Mouse (Mus musculus) layer of hippocampus, postnatal 25 days (tissue): Measurements from ENCODE around the gene Spred3. TPM values are rescaled to one million over a fixed set of nuclear protein-coding genes. Genes with fewer than 3 reads are reported as not detected.
A peak's percentile ranks its signal among the peaks of the same experiment; 100 is the strongest.
"Not testable (repeated sequence)": the region's sequence is repeated elsewhere in the genome, so short reads cannot be mapped to it uniquely, and the experiment has no call there.

Experiments used
- DNase-seq, 2 experiments: peaks; one replicate each; pipeline ENCODE4 v3.0.0; 2022; ENCODE audit warnings: mixed read lengths in 2 of 2, low spot score in 1 of 2; ENCODE audit errors: extremely low spot score in 1 of 2
- total RNA-seq, 2 experiments: library from RNA; stranded (reverse); gene quantifications; 2 replicates each; pipeline ENCODE4 v1.2.3; 2021

The Spred3 gene
- 10 to 100 TPM; 38.8 to 55.5 TPM for total RNA-seq

GRCm38 (mm10) chr7:29170066-29170754 is at the start of gene Spred3, which contains the start of gene Ggn:
Gene Spred3, minus strand, starts transcription at chr7:29170411.
Gene Ggn, plus strand, starts transcription at chr7:29170210.
- peak in 1 of 2 experiments; percentile 35 for DNase-seq

- DNase-seq, result no peak
Observed at GRCm38 (mm10) chr7:29214846-29215245, 44.6 kb upstream of the Spred3 start.

GRCm38 (mm10) chr7:29214236-29214635 is 44.0 kb upstream of the Spred3 start:
- no peak for DNase-seq

GRCm38 (mm10) chr7:29213675-29214082 is 43.5 kb upstream of the Spred3 start, which contains the start of gene Catsperg1:
Gene Catsperg1, minus strand, starts transcription at chr7:29214035.
- no peak for DNase-seq

- not testable (repeated sequence) for DNase-seq
Observed at GRCm38 (mm10) chr7:29212775-29213560, 42.8 kb upstream of the Spred3 start.

- DNase-seq, result no peak
Observed at GRCm38 (mm10) chr7:29212199-29212765, 42.1 kb upstream of the Spred3 start.

- peak; percentile 21 to 44 for DNase-seq
Observed at GRCm38 (mm10) chr7:29211415-29212198, 41.4 kb upstream of the Spred3 start.

GRCm38 (mm10) chr7:29211013-29211412 is 40.8 kb upstream of the Spred3 start:
- not testable (repeated sequence) for DNase-seq

- DNase-seq, result no peak
Observed at GRCm38 (mm10) chr7:29202577-29202976, 32.4 kb upstream of the Spred3 start.

GRCm38 (mm10) chr7:29194230-29194629 is 24.0 kb upstream of the Spred3 start:
- DNase-seq, result not testable (repeated sequence)

GRCm38 (mm10) chr7:29181323-29181722 is 11.1 kb upstream of the Spred3 start:
- DNase-seq, result not testable (repeated sequence)

GRCm38 (mm10) chr7:29180854-29181236 is 10.6 kb upstream of the Spred3 start:
- no peak for DNase-seq

GRCm38 (mm10) chr7:29180077-29180853 is 10.1 kb upstream of the Spred3 start, which contains the start of gene Psmd8:
Gene Psmd8, minus strand, starts transcription at chr7:29180701.
- DNase-seq, result peak; percentile 78 to 89

GRCm38 (mm10) chr7:29179323-29179722 is 9.1 kb upstream of the Spred3 start:
- no peak for DNase-seq

GRCm38 (mm10) chr7:29178106-29178505 is 7.9 kb upstream of the Spred3 start:
- DNase-seq, result no peak

- no peak for DNase-seq
Observed at GRCm38 (mm10) chr7:29172390-29173016, 2.3 kb upstream of the Spred3 start.

- no peak for DNase-seq
Observed at GRCm38 (mm10) chr7:29171562-29172097, 1.4 kb upstream of the Spred3 start.

- no peak for DNase-seq
Observed at GRCm38 (mm10) chr7:29170755-29171561, 747 bp upstream of the Spred3 start.
